Mouse (Mus musculus): ENCODE results near the gene Pi16. TPM values are rescaled to one million over a fixed set of nuclear protein-coding genes. Genes with fewer than 3 reads are reported as not detected.

Pi16 gene
- polyA plus RNA-seq, 1 experiment, result 24.5 TPM

- DNase-seq, result no peak
- Histone ChIP-seq H3K27ac (ENCODE audit: control insufficient read depth, insufficient read depth, low read length) (no peak overlapping the region), H3K4me3 (ENCODE audit: control insufficient read depth, insufficient read depth, low read length) (no peak overlapping the region), H3K27me3 (ENCODE audit: control insufficient read depth, insufficient read depth, low read length) (no peaks in the 10 kb centered on the region), H3K4me1 (replicated peaks; ENCODE audit: control insufficient read depth, insufficient read depth, low read length) (no peaks in the 10 kb centered on the region), H3K36me3 (ENCODE audit: control insufficient read depth, insufficient read depth, low read length) (no peaks in the 10 kb centered on the region)
- TF ChIP-seq POLR2A (IDR thresholded peaks at IDR 0.05; ENCODE audit: control insufficient read depth, extremely low read depth, insufficient read depth, low read length, poor library complexity) (no peak), CTCF (IDR thresholded peaks at IDR 0.05; ENCODE audit: borderline replicate concordance, control insufficient read depth, extremely low read depth, insufficient read depth, low read length, poor library complexity) (no peak)
- WGBS, result 96% methylated on average over 3 of the region's 3 CpGs
These were observed 6.1 kb downstream of the Pi16 start for GRCm38 (mm10) chr17:29323625-29324024.

- H3K27me3 ChIP-seq (ENCODE audit: control insufficient read depth, insufficient read depth, low read length), result no peaks in the 10 kb centered on the region
- no peaks in the 10 kb centered on the region for H3K36me3 ChIP-seq (ENCODE audit: control insufficient read depth, insufficient read depth, low read length)
- no peak for DNase-seq
- H3K27ac ChIP-seq (ENCODE audit: control insufficient read depth, insufficient read depth, low read length), result no peak overlapping the region
- WGBS, result 95% methylated on average over 13 of the region's 13 CpGs
- no peak for TF ChIP-seq CTCF (IDR thresholded peaks at IDR 0.05; ENCODE audit: borderline replicate concordance, control insufficient read depth, extremely low read depth, insufficient read depth, low read length, poor library complexity)
- no peak for TF ChIP-seq POLR2A (IDR thresholded peaks at IDR 0.05; ENCODE audit: control insufficient read depth, extremely low read depth, insufficient read depth, low read length, poor library complexity)
- H3K4me3 ChIP-seq (ENCODE audit: control insufficient read depth, insufficient read depth, low read length), result no peak overlapping the region
- no peaks in the 10 kb centered on the region for H3K4me1 ChIP-seq (replicated peaks; ENCODE audit: control insufficient read depth, insufficient read depth, low read length)
These were observed 8.4 kb downstream of the Pi16 start for GRCm38 (mm10) chr17:29325831-29326230.

DNA sequence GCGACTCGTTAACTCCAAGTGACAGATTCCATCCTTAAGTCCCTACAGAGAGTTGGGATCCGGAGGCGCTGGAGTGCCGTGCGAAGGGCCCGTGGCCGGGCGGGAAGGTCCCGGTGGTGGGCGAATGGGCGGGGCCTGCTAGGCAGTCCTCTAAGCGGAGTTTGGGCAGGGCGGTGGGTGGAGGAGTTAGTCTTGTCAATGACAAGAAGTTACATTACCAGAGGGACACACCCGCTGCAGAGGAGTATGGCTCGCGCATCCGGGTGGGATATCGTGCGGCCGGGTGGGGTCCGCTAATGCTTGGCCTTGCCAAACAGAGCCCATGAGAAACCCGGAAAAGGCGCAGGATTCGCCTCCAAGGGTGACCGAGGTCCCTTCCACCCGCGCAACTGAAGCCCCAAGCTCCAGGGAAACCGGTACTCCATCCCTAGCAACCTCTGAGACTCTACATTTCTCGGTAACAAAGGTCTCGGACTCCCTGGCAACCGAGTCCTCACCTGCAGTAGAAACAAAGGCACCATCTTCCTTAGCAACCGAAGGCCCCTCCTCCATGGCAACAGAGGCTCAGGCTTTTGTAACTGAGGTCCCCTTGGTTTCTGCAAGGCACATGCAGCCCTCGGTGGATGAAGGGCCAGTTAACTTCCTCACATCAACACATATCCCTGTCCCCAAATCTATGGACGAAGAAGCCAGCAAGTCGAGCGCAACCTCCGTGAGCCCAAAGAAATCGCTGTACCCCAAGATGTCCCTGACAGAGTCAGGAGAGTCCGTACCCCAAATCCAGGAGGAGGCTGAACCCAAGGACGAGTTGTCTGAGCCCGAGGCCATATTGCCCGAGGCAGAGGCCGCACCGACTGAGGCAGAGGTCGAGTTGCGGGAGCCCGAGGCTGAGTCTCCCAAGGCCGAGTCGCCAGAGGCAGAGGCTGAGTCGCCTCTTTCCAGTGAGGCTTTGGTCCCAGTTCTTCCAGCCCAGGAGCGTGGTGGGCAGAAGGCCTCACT lies 9.3 kb downstream of the Pi16 start:
- TF ChIP-seq POLR2A (IDR thresholded peaks at IDR 0.05; ENCODE audit: control insufficient read depth, extremely low read depth, insufficient read depth, low read length, poor library complexity), result no peak
- TF ChIP-seq CTCF (IDR thresholded peaks at IDR 0.05; ENCODE audit: borderline replicate concordance, control insufficient read depth, extremely low read depth, insufficient read depth, low read length, poor library complexity), result no peak
- peaks cover 5% of the 10 kb centered on the region for H3K36me3 ChIP-seq (ENCODE audit: control insufficient read depth, insufficient read depth, low read length)
- no peak for DNase-seq
- WGBS, result 82% methylated on average over 52 of the region's 52 CpGs
- H3K27me3 ChIP-seq (ENCODE audit: control insufficient read depth, insufficient read depth, low read length), result no peaks in the 10 kb centered on the region
- peaks cover 2% of the 10 kb centered on the region for H3K4me1 ChIP-seq (replicated peaks; ENCODE audit: control insufficient read depth, insufficient read depth, low read length)
- no peak overlapping the region for H3K27ac ChIP-seq (ENCODE audit: control insufficient read depth, insufficient read depth, low read length)
- no peak overlapping the region for H3K4me3 ChIP-seq (ENCODE audit: control insufficient read depth, insufficient read depth, low read length)

- Histone ChIP-seq H3K27me3 (ENCODE audit: control insufficient read depth, insufficient read depth, low read length) (no peaks in the 10 kb centered on the region), H3K4me1 (replicated peaks; ENCODE audit: control insufficient read depth, insufficient read depth, low read length) (peaks cover 11% of the 10 kb centered on the region), H3K4me3 (ENCODE audit: control insufficient read depth, insufficient read depth, low read length) (no peak overlapping the region), H3K36me3 (ENCODE audit: control insufficient read depth, insufficient read depth, low read length) (peaks cover 7% of the 10 kb centered on the region), H3K27ac (ENCODE audit: control insufficient read depth, insufficient read depth, low read length) (no peak overlapping the region)
- WGBS, result 92% methylated on average over 9 of the region's 9 CpGs
- DNase-seq, result no peak
- TF ChIP-seq CTCF (IDR thresholded peaks at IDR 0.05; ENCODE audit: borderline replicate concordance, control insufficient read depth, extremely low read depth, insufficient read depth, low read length, poor library complexity), result no peak
These were observed 10.2 kb downstream of the Pi16 start for GRCm38 (mm10) chr17:29327691-29328090.

DNA sequence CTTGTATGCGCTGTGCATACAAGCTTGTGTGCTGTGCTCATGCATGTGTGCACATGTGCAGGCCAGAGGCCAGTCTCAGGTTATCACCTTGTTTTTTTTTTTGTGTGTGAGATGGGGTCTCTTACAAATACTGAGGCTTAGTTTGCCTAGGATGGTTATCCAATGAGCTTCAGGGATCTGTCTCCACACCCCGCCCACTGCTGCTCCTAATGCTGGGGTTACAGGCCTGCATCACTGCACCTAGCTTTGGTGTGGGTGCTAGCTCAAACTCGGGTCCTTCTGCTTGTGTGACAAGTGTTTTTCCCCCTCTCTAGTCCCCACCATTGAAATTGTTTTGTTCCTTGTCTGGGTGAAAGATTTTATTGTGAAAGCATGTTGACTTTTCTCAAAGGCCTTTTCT lies 12.7 kb downstream of the Pi16 start:
- H3K4me1 ChIP-seq (replicated peaks; ENCODE audit: control insufficient read depth, insufficient read depth, low read length), result peaks cover 16% of the 10 kb centered on the region
- no peak for TF ChIP-seq CTCF (IDR thresholded peaks at IDR 0.05; ENCODE audit: borderline replicate concordance, control insufficient read depth, extremely low read depth, insufficient read depth, low read length, poor library complexity)
- no peak for TF ChIP-seq POLR2A (IDR thresholded peaks at IDR 0.05; ENCODE audit: control insufficient read depth, extremely low read depth, insufficient read depth, low read length, poor library complexity)
- DNase-seq, result no peak
- no peaks in the 10 kb centered on the region for H3K27me3 ChIP-seq (ENCODE audit: control insufficient read depth, insufficient read depth, low read length)
- WGBS, result 94% methylated on average over 3 of the region's 3 CpGs
- no peak overlapping the region for H3K27ac ChIP-seq (ENCODE audit: control insufficient read depth, insufficient read depth, low read length)
- peaks cover 14% of the 10 kb centered on the region for H3K36me3 ChIP-seq (ENCODE audit: control insufficient read depth, insufficient read depth, low read length)
- H3K4me3 ChIP-seq (ENCODE audit: control insufficient read depth, insufficient read depth, low read length), result no peak overlapping the region

GRCm38 (mm10) chr17:29330671-29331410 lies 13.4 kb downstream of the Pi16 start:
- peaks cover 16% of the 10 kb centered on the region for H3K4me1 ChIP-seq (replicated peaks; ENCODE audit: control insufficient read depth, insufficient read depth, low read length)

More at GRCm38 (mm10) chr17:29330671-29331410, 13.4 kb downstream of the Pi16 start:
- no peak overlapping the region for H3K27ac ChIP-seq (ENCODE audit: control insufficient read depth, insufficient read depth, low read length)
- no peak overlapping the region for H3K4me3 ChIP-seq (ENCODE audit: control insufficient read depth, insufficient read depth, low read length)
- 89% methylated on average over 5 of the region's 5 CpGs for WGBS
- peaks cover 15% of the 10 kb centered on the region for H3K36me3 ChIP-seq (ENCODE audit: control insufficient read depth, insufficient read depth, low read length)
- H3K27me3 ChIP-seq (ENCODE audit: control insufficient read depth, insufficient read depth, low read length), result no peaks in the 10 kb centered on the region
- no peak for DNase-seq
- TF ChIP-seq CTCF (IDR thresholded peaks at IDR 0.05; ENCODE audit: borderline replicate concordance, control insufficient read depth, extremely low read depth, insufficient read depth, low read length, poor library complexity), result no peak
- no peak for TF ChIP-seq POLR2A (IDR thresholded peaks at IDR 0.05; ENCODE audit: control insufficient read depth, extremely low read depth, insufficient read depth, low read length, poor library complexity)
